Mouse (Mus musculus) forebrain, embryonic 16.5 days (tissue): ENCODE data around the gene March1. TPM values are rescaled to one million over a fixed set of nuclear protein-coding genes. Genes with fewer than 3 reads are reported as not detected.
"Not testable (repeated sequence)": the region's sequence is repeated elsewhere in the genome, so short reads cannot be mapped to it uniquely, and the experiment has no call there.

Experiments used
- ATAC-seq: fragments of 200-750 bp; cut with Nextera tagmentation; 2 replicates; pipeline ENCODE4 v1.8.0; 2017; ENCODE audit warnings: mild to moderate bottlenecking, moderate library complexity
- H3K27ac ChIP-seq: fragments of 300-500 bp; sonication (generic); 2 replicates; pipeline ENCODE4 v1.5.1; 2014; ENCODE audit warnings: low read length, control low read depth
- H3K27me3 ChIP-seq: fragments of 300-500 bp; sonication (generic); replicated peaks from 2 replicates; pipeline ENCODE4 v1.6.1; 2014; ENCODE audit warnings: low read length; ENCODE audit not compliant: control insufficient read depth, insufficient read depth
- H3K36me3 ChIP-seq: fragments of 300-500 bp; sonication (generic); 2 replicates; pipeline ENCODE4 v1.6.1; 2014; ENCODE audit not compliant: control insufficient read depth, insufficient read depth
- H3K4me1 ChIP-seq: fragments of 300-500 bp; sonication (generic); replicated peaks from 2 replicates; pipeline ENCODE4 v1.6.1; 2014; ENCODE audit warnings: low read length; ENCODE audit not compliant: control insufficient read depth, insufficient read depth
- H3K4me2 ChIP-seq: fragments of 300-500 bp; sonication (generic); 2 replicates; pipeline ENCODE4 v1.6.1; 2014; ENCODE audit warnings: mild to moderate bottlenecking, low read length, control low read depth
- H3K4me3 ChIP-seq: fragments of 300-500 bp; sonication (generic); replicated peaks from 2 replicates; pipeline ENCODE4 v1.5.1; 2014; ENCODE audit warnings: mild to moderate bottlenecking, low read length, control low read depth
- H3K9ac ChIP-seq: fragments of 300-500 bp; sonication (generic); replicated peaks from 2 replicates; pipeline ENCODE4 v1.6.1; 2014; ENCODE audit warnings: low read depth, low read length, control low read depth
- H3K9me3 ChIP-seq: fragments of 300-500 bp; sonication (generic); 2 replicates; pipeline ENCODE4 v1.6.1; 2016; ENCODE audit warnings: low read length; ENCODE audit not compliant: control insufficient read depth
- WGBS: fragments of 180-500 bp; shearing (Covaris S2); extraction: QIAGEN DNeasy Blood & Tissue Kit; methylation state at CpG from one replicate; pipeline ENCODE4 v1.1.7; 2014; 5-methylcytosine and 5-hydroxymethylcytosine counted together
- polyA plus RNA-seq: library from polyadenylated mRNA; unstranded; fragments of >200 nt; fragmentation: Nextera tagmentation; extraction: Ambion mirVana; gene quantifications from 2 replicates; pipeline ENCODE4 v1.2.1, GENCODE M21; 2015

Gene March1
- polyA plus RNA-seq, 1 experiment from 2014 or later = 38.1 TPM

DNA sequence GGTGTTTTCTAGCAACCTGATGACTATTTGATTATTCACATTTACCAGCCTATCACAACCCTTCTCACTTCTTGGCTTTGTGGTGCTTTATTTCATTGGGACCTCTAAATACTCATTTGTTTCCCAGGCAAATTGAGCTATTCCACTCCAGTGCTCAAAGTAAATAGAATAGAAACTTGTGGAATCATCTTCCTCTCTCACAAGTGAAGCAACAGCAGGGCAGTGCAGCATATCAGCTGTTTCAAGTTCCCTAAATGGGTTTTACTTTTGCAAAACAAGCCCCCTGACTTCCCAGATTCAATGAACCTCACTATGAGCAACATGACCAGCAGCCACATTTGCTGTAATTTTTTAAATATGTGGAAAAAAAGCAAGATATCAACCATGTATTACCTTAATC is 768.3 kb downstream of the March1 start:
- H3K4me2 ChIP-seq = no peak overlapping the region
- no peaks in the 10 kb centered on the region for H3K4me1 ChIP-seq
- no peaks in the 10 kb centered on the region for H3K9me3 ChIP-seq
- no peak for ATAC-seq
- no peaks in the 10 kb centered on the region for H3K36me3 ChIP-seq
- no peak overlapping the region for H3K9ac ChIP-seq
- no peak overlapping the region for H3K4me3 ChIP-seq
- no peaks in the 10 kb centered on the region for H3K27me3 ChIP-seq
- no peak overlapping the region for H3K27ac ChIP-seq

DNA sequence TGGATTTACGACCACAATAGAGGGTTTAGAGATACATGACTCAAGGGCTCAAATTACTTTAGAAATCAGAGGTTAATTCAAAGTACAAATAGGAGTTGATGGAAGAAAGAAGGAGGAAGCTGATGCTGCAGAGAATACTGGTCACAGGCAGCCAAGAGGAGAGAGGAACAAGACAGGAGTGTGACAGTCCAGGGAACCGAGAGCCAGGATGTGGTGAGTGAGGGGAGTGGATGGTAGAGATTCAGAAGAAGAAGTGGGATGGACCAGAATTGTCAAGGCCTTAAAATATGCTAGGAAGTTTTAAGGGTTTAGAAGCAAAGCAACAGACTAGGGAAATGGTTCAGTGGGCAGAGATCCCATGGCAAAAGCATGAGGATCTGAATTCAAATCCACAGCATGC is 771.0 kb downstream of the March1 start:
- ATAC-seq = no peak
- Histone ChIP-seq H3K9ac (no peak overlapping the region), H3K4me2 (no peak overlapping the region), H3K9me3 (no peaks in the 10 kb centered on the region), H3K4me3 (no peak overlapping the region), H3K4me1 (no peaks in the 10 kb centered on the region), H3K27me3 (no peaks in the 10 kb centered on the region), H3K36me3 (no peaks in the 10 kb centered on the region), H3K27ac (no peak overlapping the region)
- 76% methylated on average over 2 of the region's 2 CpGs for WGBS

DNA sequence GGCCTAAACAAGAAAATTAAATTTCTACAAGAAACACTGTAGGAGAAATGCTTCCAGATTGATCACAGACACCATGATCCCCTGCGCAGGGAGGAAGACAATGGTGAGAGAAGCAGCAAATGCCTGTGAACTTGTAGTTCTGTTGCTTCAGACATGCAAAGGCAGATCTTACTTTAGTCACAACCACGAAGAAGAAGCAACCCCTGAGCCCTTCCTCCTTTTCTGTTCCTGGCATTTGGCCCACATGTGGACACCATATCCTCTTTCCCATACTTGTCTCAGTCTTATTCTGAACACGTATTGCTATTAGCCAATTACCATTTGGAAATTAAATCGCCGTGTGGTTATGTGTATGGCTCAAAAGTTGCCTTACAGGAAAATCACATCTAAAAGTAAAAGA is 773.9 kb downstream of the March1 start:
- H3K27ac ChIP-seq = no peak overlapping the region
- no peaks in the 10 kb centered on the region for H3K27me3 ChIP-seq
- H3K4me2 ChIP-seq = no peak overlapping the region
- no peak for ATAC-seq
- no peak overlapping the region for H3K9ac ChIP-seq
- H3K4me1 ChIP-seq = no peaks in the 10 kb centered on the region
- 89% methylated on average over 5 of the region's 5 CpGs for WGBS
- H3K9me3 ChIP-seq = no peaks in the 10 kb centered on the region
- H3K4me3 ChIP-seq = no peak overlapping the region
- no peaks in the 10 kb centered on the region for H3K36me3 ChIP-seq

DNA sequence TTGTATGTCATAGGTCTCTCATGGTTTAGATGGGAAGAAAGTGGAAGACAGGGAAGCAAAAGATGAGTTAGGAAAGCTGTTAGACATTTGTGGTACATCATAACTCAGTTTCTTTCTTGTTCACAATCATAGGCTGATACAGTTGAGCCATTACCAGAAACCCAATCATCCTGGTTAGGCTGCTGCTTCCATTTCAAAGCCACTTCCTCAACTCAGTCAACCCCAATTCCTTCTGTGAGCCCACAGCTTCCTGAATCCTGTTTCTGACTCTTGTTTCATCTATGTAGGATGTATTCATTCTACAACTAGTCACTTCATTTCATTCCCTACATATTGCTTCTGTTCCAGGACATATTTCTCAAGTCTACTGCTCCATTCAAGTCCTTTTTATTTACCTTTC is 775.2 kb downstream of the March1 start:
- no peak for ATAC-seq
- Histone ChIP-seq H3K9me3 (no peaks in the 10 kb centered on the region), H3K27ac (no peak overlapping the region), H3K4me1 (no peaks in the 10 kb centered on the region), H3K27me3 (no peaks in the 10 kb centered on the region), H3K9ac (no peak overlapping the region), H3K36me3 (no peaks in the 10 kb centered on the region), H3K4me2 (no peak overlapping the region), H3K4me3 (no peak overlapping the region)

DNA sequence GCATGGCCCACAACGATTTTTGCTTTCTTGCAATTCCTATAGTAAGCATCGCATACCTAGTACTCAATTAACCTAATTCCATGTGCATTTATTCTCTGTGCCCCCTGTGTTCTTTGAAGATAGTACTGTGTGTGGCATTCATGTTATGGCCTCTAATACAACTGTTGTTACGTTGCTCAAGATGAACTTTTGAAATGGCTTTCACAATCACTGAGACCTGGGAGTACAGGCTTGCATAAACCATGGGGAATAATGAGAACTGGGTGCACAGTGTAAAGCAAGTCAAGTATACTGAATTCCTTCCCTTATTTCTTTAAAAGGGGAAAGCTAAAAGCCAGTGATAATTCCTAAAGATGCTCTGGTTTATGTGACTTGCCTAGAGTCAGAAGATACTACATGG is 776.4 kb downstream of the March1 start:
- Histone ChIP-seq H3K36me3 (no peaks in the 10 kb centered on the region), H3K4me3 (no peak overlapping the region), H3K27ac (no peak overlapping the region), H3K4me1 (no peaks in the 10 kb centered on the region), H3K4me2 (no peak overlapping the region), H3K27me3 (no peaks in the 10 kb centered on the region), H3K9ac (no peak overlapping the region), H3K9me3 (no peaks in the 10 kb centered on the region)
- ATAC-seq = no peak
- WGBS = 67% methylated on average over 3 of the region's 3 CpGs

DNA sequence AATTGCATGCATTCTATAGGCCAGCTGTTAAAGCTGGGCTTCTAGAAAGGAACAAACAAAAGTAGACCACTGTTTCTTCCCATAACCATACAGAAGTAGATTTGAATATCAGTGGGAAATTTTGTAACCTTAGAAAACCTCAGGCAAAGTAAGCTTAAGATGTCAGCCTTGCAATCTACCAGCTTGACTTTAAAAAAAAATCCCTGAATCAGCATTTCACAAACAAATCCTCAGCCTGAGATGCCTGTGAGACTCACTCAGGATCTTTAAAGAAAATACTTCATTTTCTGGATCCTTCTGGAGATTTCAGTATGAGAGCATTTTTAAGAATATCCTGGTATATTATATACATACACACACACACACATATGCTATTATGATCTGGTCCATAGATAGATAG is 780.1 kb downstream of the March1 start:
- no peaks in the 10 kb centered on the region for H3K4me1 ChIP-seq
- no peaks in the 10 kb centered on the region for H3K36me3 ChIP-seq
- H3K4me3 ChIP-seq = no peak overlapping the region
- no peaks in the 10 kb centered on the region for H3K9me3 ChIP-seq
- no peaks in the 10 kb centered on the region for H3K27me3 ChIP-seq
- H3K27ac ChIP-seq = no peak overlapping the region
- no peak overlapping the region for H3K4me2 ChIP-seq
- no peak for ATAC-seq
- H3K9ac ChIP-seq = no peak overlapping the region

DNA sequence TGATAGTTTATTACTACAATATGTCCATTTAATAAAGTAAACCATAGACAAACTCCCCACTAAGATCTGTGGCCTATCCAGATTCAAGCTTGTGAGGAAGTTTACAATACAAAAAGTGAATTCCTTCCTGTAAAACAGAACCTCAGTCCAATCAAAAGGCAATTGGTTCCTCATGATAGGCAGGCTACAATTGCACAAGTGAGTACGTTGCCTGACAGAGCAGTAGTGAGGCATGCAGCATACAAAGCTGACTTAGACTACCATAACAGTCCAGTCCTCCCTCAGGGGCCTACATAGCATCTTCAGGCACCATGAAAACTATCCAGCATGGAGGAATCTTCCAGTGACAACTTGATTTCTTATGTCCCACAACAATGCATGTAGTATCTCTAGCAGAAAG is 782.4 kb downstream of the March1 start:
- no peaks in the 10 kb centered on the region for H3K27me3 ChIP-seq
- no peaks in the 10 kb centered on the region for H3K4me1 ChIP-seq
- H3K4me2 ChIP-seq = no peak overlapping the region
- ATAC-seq = no peak
- no peak overlapping the region for H3K9ac ChIP-seq
- no peak overlapping the region for H3K4me3 ChIP-seq
- no peaks in the 10 kb centered on the region for H3K36me3 ChIP-seq
- no peak overlapping the region for H3K27ac ChIP-seq
- H3K9me3 ChIP-seq = no peaks in the 10 kb centered on the region
- WGBS = 76% methylated on average over 1 of the region's 1 CpGs

DNA sequence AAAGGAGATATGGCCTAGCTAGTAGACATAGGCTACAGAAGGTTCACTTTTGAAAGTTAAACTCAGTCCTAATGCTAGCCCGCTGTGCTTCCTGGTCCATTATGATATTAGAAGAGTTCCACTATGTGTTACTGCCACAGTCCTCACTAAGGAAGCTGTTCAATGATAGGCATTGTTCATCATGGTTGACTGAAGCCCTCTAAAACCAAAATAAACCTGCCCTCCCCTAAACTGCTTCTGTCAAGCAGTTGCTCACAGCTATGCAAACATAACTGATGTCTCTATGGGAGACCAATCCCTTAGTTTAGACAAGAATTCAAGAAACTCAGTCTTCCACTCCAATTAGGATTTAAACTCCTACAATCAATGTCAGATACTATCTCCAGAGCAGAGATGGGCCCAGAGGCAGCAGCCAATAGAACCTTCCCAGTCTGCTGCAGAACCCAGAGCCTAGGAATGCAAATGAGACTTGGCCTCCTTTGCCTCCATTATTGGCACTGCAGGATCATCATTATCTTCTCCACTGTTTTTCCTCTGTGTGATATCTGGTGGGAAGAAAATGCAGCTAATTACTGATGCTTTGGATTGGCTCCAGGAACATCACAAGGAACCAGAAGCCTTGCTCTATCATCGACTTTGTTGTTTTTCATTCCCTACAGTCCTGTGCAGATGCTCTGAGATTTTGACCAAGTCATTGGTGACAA is 787.2 kb downstream of the March1 start:
- Histone ChIP-seq H3K9ac (no peak overlapping the region), H3K36me3 (no peaks in the 10 kb centered on the region), H3K27me3 (no peaks in the 10 kb centered on the region), H3K9me3 (no peaks in the 10 kb centered on the region), H3K27ac (no peak overlapping the region), H3K4me2 (no peak overlapping the region), H3K4me1 (no peaks in the 10 kb centered on the region), H3K4me3 (no peak overlapping the region)
- 70% methylated on average over 2 of the region's 2 CpGs for WGBS
- ATAC-seq = peak; percentile 50; the same call in 1 of the 2 replicates

DNA sequence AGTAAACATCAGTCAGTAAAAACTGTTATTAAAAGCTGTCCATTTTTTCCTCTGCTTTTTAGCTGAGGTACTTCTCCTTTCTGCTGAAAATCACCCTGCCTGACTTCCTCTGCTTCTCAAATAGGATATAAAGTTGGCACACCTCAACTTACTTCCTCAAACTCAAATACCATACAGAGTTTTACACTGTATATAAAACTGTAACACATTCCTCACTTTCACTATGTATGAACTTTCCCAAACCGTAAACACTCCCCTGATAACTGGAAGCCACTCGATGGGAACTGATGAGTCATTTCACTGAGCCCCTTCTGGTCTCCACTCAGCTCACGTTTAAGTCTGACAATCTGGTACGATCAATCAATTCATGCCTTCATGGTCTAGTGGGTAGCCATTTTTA is 788.1 kb downstream of the March1 start:
- not testable (repeated sequence) for H3K27ac ChIP-seq, H3K9ac ChIP-seq, H3K4me3 ChIP-seq, H3K4me1 ChIP-seq, H3K36me3 ChIP-seq, H3K4me2 ChIP-seq, H3K9me3 ChIP-seq, ATAC-seq, H3K27me3 ChIP-seq
- WGBS = 78% methylated on average over 4 of the region's 4 CpGs
